Mouse (Mus musculus) heart, embryonic 15.5 days (tissue): ENCODE data around the gene Ces2g. TPM values are rescaled to one million over a fixed set of nuclear protein-coding genes. Genes with fewer than 3 reads are reported as not detected.

Experiments
- ATAC-seq: fragments of 200-750 bp; cut with Nextera tagmentation; replicated peaks from 2 replicates; pipeline ENCODE4 v1.8.0; 2017; ENCODE audit warnings: low read depth, moderate TSS enrichment; ENCODE audit not compliant: insufficient number of reproducible peaks, insufficient read depth, low FRiP score
- H3K27ac ChIP-seq: fragments of 300-500 bp; sonication (generic); 2 replicates; pipeline ENCODE4 v1.5.1; 2015; ENCODE audit warnings: mild to moderate bottlenecking, inconsistent platforms
- H3K27me3 ChIP-seq: fragments of 300-500 bp; sonication (generic); 2 replicates; pipeline ENCODE4 v1.6.1; 2015; ENCODE audit warnings: inconsistent platforms
- H3K36me3 ChIP-seq: fragments of 300-500 bp; sonication (generic); 2 replicates; pipeline ENCODE4 v1.6.1; 2015; ENCODE audit warnings: mild to moderate bottlenecking, inconsistent platforms
- H3K4me1 ChIP-seq: fragments of 300-500 bp; sonication (generic); replicated peaks from 2 replicates; pipeline ENCODE4 v1.6.1; 2015; ENCODE audit warnings: inconsistent platforms
- H3K4me2 ChIP-seq: fragments of 300-500 bp; sonication (generic); 2 replicates; pipeline ENCODE4 v1.6.1; 2015; ENCODE audit warnings: inconsistent platforms, mild to moderate bottlenecking, moderate library complexity
- H3K4me3 ChIP-seq: fragments of 300-500 bp; sonication (generic); 2 replicates; pipeline ENCODE4 v1.5.1; 2015; ENCODE audit warnings: mild to moderate bottlenecking, inconsistent platforms
- H3K9ac ChIP-seq: fragments of 300-500 bp; sonication (generic); 2 replicates; pipeline ENCODE4 v1.6.1; 2015; ENCODE audit warnings: mild to moderate bottlenecking, inconsistent platforms
- H3K9me3 ChIP-seq: fragments of 300-500 bp; sonication (generic); replicated peaks from 2 replicates; pipeline ENCODE4 v1.6.1; 2016; ENCODE audit warnings: inconsistent platforms
- WGBS: fragments of 180-500 bp; shearing (Covaris S2); methylation state at CpG from one replicate; pipeline ENCODE4 v1.1.7; 2015; ENCODE audit warnings: mixed read lengths; 5-methylcytosine and 5-hydroxymethylcytosine counted together
- polyA plus RNA-seq: library from polyadenylated mRNA; unstranded; fragments of >200 nt; fragmentation: Nextera tagmentation; extraction: Ambion mirVana; gene quantifications from 2 replicates; pipeline ENCODE4 v1.2.1, GENCODE M21; 2015

Gene Ces2g
- polyA plus RNA-seq, 1 experiment from 2014 or later: 3.3 TPM

DNA sequence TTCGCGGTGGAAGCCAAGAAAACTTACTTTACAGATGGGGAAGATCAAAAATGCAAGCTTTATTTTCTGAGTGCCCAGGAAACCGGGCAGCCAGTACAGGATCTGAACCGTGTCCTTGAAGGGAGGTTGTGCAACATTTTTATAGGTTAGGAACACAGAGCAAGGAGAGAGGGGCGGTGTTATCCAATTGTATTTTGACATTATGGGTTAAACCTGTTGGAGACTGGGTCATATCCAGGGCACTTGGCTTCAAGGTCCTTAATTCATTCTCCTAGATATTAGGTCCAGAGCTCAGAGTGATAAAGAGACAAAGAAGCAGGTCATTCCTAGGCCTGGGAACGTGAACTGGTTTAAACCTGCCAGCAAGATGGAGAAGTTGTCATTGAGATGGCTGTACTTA is 37.7 kb downstream of the Ces2g start:
- Histone ChIP-seq H3K4me2 (no peak overlapping the region), H3K9ac (no peak overlapping the region), H3K4me1 (no peaks in the 10 kb centered on the region), H3K9me3 (no peaks in the 10 kb centered on the region), H3K27ac (no peak overlapping the region), H3K36me3 (no peaks in the 10 kb centered on the region), H3K27me3 (no peaks in the 10 kb centered on the region), H3K4me3 (no peak overlapping the region)
- no peak for ATAC-seq
- 76% methylated on average over 6 of the region's 6 CpGs for WGBS

DNA sequence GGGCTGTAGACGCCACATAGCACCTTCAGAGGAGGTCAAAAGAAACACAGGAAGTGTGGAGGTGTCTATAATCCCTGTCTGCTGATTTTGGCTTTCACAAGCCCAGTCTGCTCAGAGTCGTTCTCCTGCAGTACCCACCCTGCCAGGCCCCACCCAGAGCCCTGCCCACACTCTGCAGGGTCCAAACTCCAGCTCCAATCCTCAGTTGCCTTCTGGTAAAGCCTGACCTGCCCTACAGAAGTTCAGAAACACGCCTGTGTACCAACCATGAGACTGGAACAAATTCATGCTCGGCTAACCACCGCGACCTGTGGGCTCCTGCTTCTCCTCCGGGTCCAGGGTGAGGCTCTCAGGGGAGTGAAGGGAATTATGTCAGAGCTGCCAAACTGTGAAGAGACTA is 39.1 kb downstream of the Ces2g start, which contains the start of gene Ces2h:
TSS of gene Ces2h (plus strand) at position 268 of the 400 bp plus-strand sequence.
- no peaks in the 10 kb centered on the region for H3K9me3 ChIP-seq
- H3K4me2 ChIP-seq: no peak within 1 kb of the TSS
- no peak within 1 kb of the TSS for H3K9ac ChIP-seq
- H3K27me3 ChIP-seq: no peaks in the 10 kb centered on the region
- no peak within 1 kb of the TSS for H3K4me3 ChIP-seq
- H3K4me1 ChIP-seq: no peaks in the 10 kb centered on the region
- ATAC-seq: no peak
- no peaks in the 10 kb centered on the region for H3K36me3 ChIP-seq
- WGBS: 79% methylated on average over 7 of the region's 7 CpGs
- no peak within 1 kb of the TSS for H3K27ac ChIP-seq

DNA sequence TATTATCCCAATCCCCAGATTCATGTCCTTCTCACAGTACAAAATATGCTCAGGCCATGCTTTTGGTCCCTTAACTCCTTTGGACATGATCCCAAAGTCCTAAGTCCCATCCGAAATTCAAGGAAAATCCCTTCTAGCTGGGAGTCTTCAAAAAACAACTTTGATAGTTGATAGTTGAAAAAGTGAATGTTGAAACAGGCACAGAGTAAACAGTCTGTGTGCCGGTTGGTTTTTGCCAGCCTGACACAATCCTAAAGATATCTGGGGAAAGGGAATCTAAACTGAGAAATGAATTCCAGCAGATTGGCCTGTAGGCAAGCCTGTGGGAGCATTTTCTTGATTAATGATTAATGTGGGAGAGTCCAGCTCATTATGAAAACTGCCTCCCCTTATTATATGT is 48.5 kb downstream of the Ces2g start:
- WGBS: 70% methylated on average over 2 of the region's 2 CpGs
- no peaks in the 10 kb centered on the region for H3K27me3 ChIP-seq
- ATAC-seq: no peak
- H3K9me3 ChIP-seq: no peaks in the 10 kb centered on the region
- no peak overlapping the region for H3K27ac ChIP-seq
- no peaks in the 10 kb centered on the region for H3K4me1 ChIP-seq
- H3K9ac ChIP-seq: no peak overlapping the region
- H3K4me2 ChIP-seq: no peak overlapping the region
- H3K4me3 ChIP-seq: no peak overlapping the region
- no peaks in the 10 kb centered on the region for H3K36me3 ChIP-seq

DNA sequence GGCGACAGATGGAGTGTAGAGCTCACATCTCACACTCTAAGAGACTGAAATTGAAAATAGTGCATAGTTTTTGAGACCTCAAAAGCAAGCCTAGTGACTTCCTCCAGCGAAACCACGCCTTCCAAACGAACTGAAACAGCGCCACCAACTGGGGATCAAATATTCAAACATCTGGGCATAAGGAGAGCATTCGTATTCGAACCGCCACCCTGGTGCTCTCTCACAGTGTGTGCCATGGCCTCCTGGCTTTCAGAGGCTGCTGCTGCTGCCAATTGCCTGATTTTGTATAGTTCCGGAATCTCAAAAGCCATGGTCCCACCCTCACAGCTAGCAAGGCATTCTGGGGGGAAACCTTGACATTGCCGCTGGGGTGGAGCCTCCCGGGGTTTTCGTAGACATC is 49.6 kb downstream of the Ces2g start:
- Histone ChIP-seq H3K27ac (no peak overlapping the region), H3K9ac (no peak overlapping the region), H3K4me1 (no peaks in the 10 kb centered on the region), H3K4me3 (no peak overlapping the region), H3K27me3 (no peaks in the 10 kb centered on the region), H3K4me2 (no peak overlapping the region), H3K9me3 (no peaks in the 10 kb centered on the region), H3K36me3 (no peaks in the 10 kb centered on the region)
- no peak for ATAC-seq
- 72% methylated on average over 12 of the region's 12 CpGs for WGBS

DNA sequence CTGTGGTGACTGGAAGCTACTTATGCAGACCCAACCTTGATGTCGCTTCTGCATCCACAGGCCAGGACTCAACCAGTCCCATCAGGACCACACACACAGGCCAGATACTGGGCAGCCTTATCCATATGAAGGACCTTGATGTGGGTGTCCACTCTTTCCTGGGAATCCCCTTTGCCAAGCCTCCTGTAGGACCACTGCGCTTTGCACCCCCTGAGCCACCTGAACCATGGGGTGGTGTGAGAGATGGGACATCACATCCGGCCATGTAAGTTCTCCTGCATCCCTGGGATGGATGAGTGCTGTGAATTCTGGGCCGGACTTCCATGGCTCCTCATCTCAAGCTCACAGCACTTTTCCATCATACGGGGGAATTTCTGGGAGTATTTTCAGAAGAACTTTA is 52.9 kb downstream of the Ces2g start:
- Histone ChIP-seq H3K27ac (no peak overlapping the region), H3K4me1 (no peaks in the 10 kb centered on the region), H3K27me3 (no peaks in the 10 kb centered on the region), H3K9me3 (no peaks in the 10 kb centered on the region), H3K4me3 (no peak overlapping the region), H3K36me3 (no peaks in the 10 kb centered on the region), H3K9ac (no peak overlapping the region), H3K4me2 (no peak overlapping the region)
- no peak for ATAC-seq
- WGBS: 80% methylated on average over 5 of the region's 5 CpGs

Other genes starting within 250 kb of the Ces2g start
- gene Ces2a, start 227.7 kb upstream of the Ces2g start, polyA plus RNA-seq: not detected in 2 replicates
- gene Ces2b, start 130.1 kb upstream of the Ces2g start, polyA plus RNA-seq: 0.06 and 0.11 TPM in 2 replicates
- not detected in 2 replicates for gene Ces2c, start 114.7 kb upstream of the Ces2g start, polyA plus RNA-seq
- gene Ces2e, start 35.5 kb upstream of the Ces2g start, polyA plus RNA-seq: 0.08 and 0.18 TPM in 2 replicates
- not detected in 2 replicates for gene Ces2f, start 14.4 kb upstream of the Ces2g start, polyA plus RNA-seq
- not detected in 2 replicates for gene Ces2h, start 39.1 kb downstream of the Ces2g start, polyA plus RNA-seq
- gene Ces3a, start 86.9 kb downstream of the Ces2g start, polyA plus RNA-seq: not detected in 2 replicates
- 0.22 and 0.23 TPM in 2 replicates for gene Ces3b, start 122.0 kb downstream of the Ces2g start, polyA plus RNA-seq
- gene Ces4a, start 170.1 kb downstream of the Ces2g start, polyA plus RNA-seq: not detected in 2 replicates
- gene Cbfb, start 209.0 kb downstream of the Ces2g start, polyA plus RNA-seq: 39.2 and 40.1 TPM in 2 replicates